Mouse (Mus musculus): ENCODE data around the gene Cers6. TPM values are rescaled to one million over a fixed set of nuclear protein-coding genes. Genes with fewer than 3 reads are reported as not detected.

Gene Cers6
- total RNA-seq, 1 experiment from 2014 or later = 7.4 TPM

- DNase-seq = no peak
These were observed 56.3 kb downstream of the Cers6 start for GRCm38 (mm10) chr2:68917524-68917923.

GRCm38 (mm10) chr2:68924344-68924743, 63.1 kb downstream of the Cers6 start:
- DNase-seq = no peak

GRCm38 (mm10) chr2:68925542-68925941, 64.3 kb downstream of the Cers6 start:
- no peak for DNase-seq

GRCm38 (mm10) chr2:68926913-68927790, 65.9 kb downstream of the Cers6 start:
- no peak for DNase-seq

GRCm38 (mm10) chr2:68932240-68932639, 71.0 kb downstream of the Cers6 start:
- no peak for DNase-seq

- no peak for DNase-seq
These were observed 71.4 kb downstream of the Cers6 start for GRCm38 (mm10) chr2:68932656-68933055.

GRCm38 (mm10) chr2:68934651-68935050, 73.4 kb downstream of the Cers6 start:
- DNase-seq = no peak

- DNase-seq = no peak
These were observed 74.6 kb downstream of the Cers6 start for GRCm38 (mm10) chr2:68935721-68936294.

GRCm38 (mm10) chr2:68936773-68937172, 75.5 kb downstream of the Cers6 start:
- no peak for DNase-seq

GRCm38 (mm10) chr2:68937833-68938232, 76.6 kb downstream of the Cers6 start:
- DNase-seq = no peak

GRCm38 (mm10) chr2:68944898-68945297, 83.7 kb downstream of the Cers6 start:
- DNase-seq = no peak

GRCm38 (mm10) chr2:68945976-68946375, 84.7 kb downstream of the Cers6 start:
- DNase-seq = no peak

- DNase-seq = no peak
These were observed 85.6 kb downstream of the Cers6 start for GRCm38 (mm10) chr2:68946819-68947218.

GRCm38 (mm10) chr2:68949137-68949536, 87.9 kb downstream of the Cers6 start:
- no peak for DNase-seq

GRCm38 (mm10) chr2:68949728-68950127, 88.5 kb downstream of the Cers6 start:
- DNase-seq = no peak

- no peak for DNase-seq
These were observed 90.5 kb downstream of the Cers6 start for GRCm38 (mm10) chr2:68951706-68952105.

GRCm38 (mm10) chr2:68953688-68954087, 92.4 kb downstream of the Cers6 start:
- no peak for DNase-seq

GRCm38 (mm10) chr2:68955496-68955895, 94.3 kb downstream of the Cers6 start:
- no peak for DNase-seq

- DNase-seq = no peak
These were observed 94.9 kb downstream of the Cers6 start for GRCm38 (mm10) chr2:68956146-68956545.

- DNase-seq = no peak
These were observed 96.6 kb downstream of the Cers6 start for GRCm38 (mm10) chr2:68957831-68958230.

GRCm38 (mm10) chr2:68959573-68959972, 98.3 kb downstream of the Cers6 start:
- DNase-seq = no peak

- no peak for DNase-seq
These were observed 98.8 kb downstream of the Cers6 start for GRCm38 (mm10) chr2:68960060-68960459.

- DNase-seq = no peak
These were observed 99.4 kb downstream of the Cers6 start for GRCm38 (mm10) chr2:68960620-68961019.

- DNase-seq = no peak
These were observed 105.1 kb downstream of the Cers6 start for GRCm38 (mm10) chr2:68966360-68966759.
